Mouse (Mus musculus): Measurements from ENCODE around the gene Btaf1. TPM values are rescaled to one million over a fixed set of nuclear protein-coding genes. Genes with fewer than 3 reads are reported as not detected.

The Btaf1 gene
- polyA plus RNA-seq, 1 experiment from 2014 or later = 10.4 TPM

Other genes starting within 250 kb of the Btaf1 start
- gene Ppp1r3c, start 189.4 kb upstream of the Btaf1 start, polyA plus RNA-seq (2015; fragmentation: Nextera tagmentation; extraction: Ambion mirVana) = 22.1 and 24.5 TPM in 2 replicates
- 27.7 and 41.9 TPM in 2 replicates for gene Tnks2, start 91.8 kb upstream of the Btaf1 start, polyA plus RNA-seq (2015; fragmentation: Nextera tagmentation; extraction: Ambion mirVana)
- 5.7 and 5.8 TPM in 2 replicates for gene Fgfbp3, start 6.5 kb upstream of the Btaf1 start, polyA plus RNA-seq (2015; fragmentation: Nextera tagmentation; extraction: Ambion mirVana)